Comparison of ENCODE assay signal across 8 mouse cellular contexts in the genomic region with DNA sequence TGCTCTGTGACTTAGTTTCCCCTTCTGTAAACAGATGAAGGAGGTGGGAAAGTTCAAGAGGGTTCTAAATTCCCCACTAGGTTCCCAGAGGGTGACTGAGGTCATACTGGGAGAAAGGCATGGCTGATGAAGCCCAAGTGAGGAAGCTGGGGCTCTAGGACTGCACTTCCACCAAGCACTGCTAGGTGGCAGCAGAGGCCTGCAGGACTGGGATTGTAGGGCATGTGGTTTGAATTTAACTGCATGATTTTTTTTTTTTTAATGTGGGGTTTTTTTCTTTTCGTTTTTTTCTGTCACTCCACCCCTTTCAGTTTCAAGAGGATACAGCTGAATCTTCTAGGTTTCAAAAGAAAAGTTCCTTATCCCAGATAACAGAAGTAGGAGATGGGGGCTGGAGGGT. TPM values are rescaled to one million over a fixed set of nuclear protein-coding genes. Genes with fewer than 3 reads are reported as not detected.
DNase-seq lines count a peak whose midpoint lies in the region; TF ChIP-seq lines count a peak whose summit lies in the region.

No protein-coding gene starts in this region.

- no peak overlapping the region for H3K4me3 ChIP-seq in left cerebral cortex, adult 2 months

- no peaks in the 10 kb centered on the region for H3K36me3 ChIP-seq in splenic B cell, adult 2 months (ENCODE audit: control insufficient read depth, insufficient read depth, low read length, poor library complexity, severe bottlenecking)

- peak; percentile 65 for DNase-seq in ovary, postnatal 10 days (ENCODE audit: low spot score)
- DNase-seq in ovary, adult 18-20 months (ENCODE audit: low spot score), result no peak
- DNase-seq in cerebellum, postnatal 36 days, result peak; percentile 79 to 83
- DNase-seq in frontal cortex, postnatal 36 days (ENCODE audit: low spot score in 2 of 2), result peak; percentile 84 to 89
- DNase-seq in induced T-regulatory cell, adult 2 months (ENCODE audit: low read depth), result peak; percentile 89
- DNase-seq in left cerebral cortex, adult 2 months (ENCODE audit: extremely low spot score in 1 of 2, low spot score in 2 of 2), result peak; percentile 79 to 87
- peak; percentile 50 to 71 for DNase-seq in monocyte, adult 2 months (ENCODE audit: low read depth in 1 of 2, low spot score in 2 of 2)
- peak; percentile 87 for DNase-seq in splenic B cell, adult 2 months (ENCODE audit: low read depth, low spot score)

- no peak overlapping the region for H3K27ac ChIP-seq in left cerebral cortex, adult 2 months

- H3K27me3 ChIP-seq in splenic B cell, adult 2 months (ENCODE audit: control insufficient read depth, insufficient read depth, low read length, poor library complexity, severe bottlenecking), result no peaks in the 10 kb centered on the region

- peak; percentile 100 for TF ChIP-seq CTCF in left cerebral cortex, adult 2 months (IDR thresholded peaks at IDR 0.05)

- intact Hi-C loops in left cerebral cortex, adult 2 months (cut with DNase I), result loop anchor here (1.0 to 10.0 kb wide), 4 partner anchors 25 to 468 kb away; a partner anchor contains a TSS

RNA-seq across cellular contexts. Expression of a gene that starts 24.7 kb away (rescaled TPM):
- 100 to 1,000 TPM; 134 to 142 TPM for total RNA-seq in left cerebral cortex, adult 2 months (2021)

RNA-seq across cellular contexts. Expression of a gene that starts 44.0 kb away (rescaled TPM):
- 10 to 100 TPM; 14.1 to 18.6 TPM for total RNA-seq in left cerebral cortex, adult 2 months (2021)
